Mouse (Mus musculus): ENCODE measurements at regions not wholly inside any gene's neighbourhood (a gene's known extent, or its start where the extent isn't known, plus 50 kb on each side); places are given as distances from the start of the nearest gene placed in this dataset.

DNA sequence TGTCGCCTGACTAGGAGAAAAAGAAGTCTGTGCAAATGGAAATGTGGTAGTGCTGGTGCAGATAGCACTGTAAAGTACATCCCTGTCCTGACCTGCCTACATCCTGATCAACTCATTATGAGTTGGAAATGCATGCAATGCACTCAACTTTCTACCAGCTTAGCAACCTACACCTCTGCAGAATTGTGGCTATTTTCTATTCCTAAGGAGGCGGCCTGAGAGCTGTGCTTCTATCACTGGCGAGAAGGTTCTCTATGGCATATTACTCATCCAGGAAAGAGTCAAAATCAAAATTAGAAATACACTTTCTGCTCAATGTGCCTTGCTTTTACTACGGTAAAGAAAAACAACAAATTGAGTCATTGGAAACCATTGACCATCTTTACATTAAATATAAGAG, 685.4 kb upstream of the Kdm8 start:
- TF ChIP-seq CTCF (IDR thresholded peaks at IDR 0.05; ENCODE audit: control insufficient read depth, insufficient read depth, insufficient replicate concordance, low read depth, low read length) (no peak), POLR2A (IDR thresholded peaks at IDR 0.05; ENCODE audit: control insufficient read depth, low read depth, low read length) (no peak)
